Mouse (Mus musculus) hindbrain, postnatal 0 days (tissue): Measurements from ENCODE around the gene Apobec1. TPM values are rescaled to one million over a fixed set of nuclear protein-coding genes. Genes with fewer than 3 reads are reported as not detected.
"Not testable (repeated sequence)": the region's sequence is repeated elsewhere in the genome, so short reads cannot be mapped to it uniquely, and the experiment has no call there.

Source experiments
- ATAC-seq: fragments of 200-750 bp; cut with Nextera tagmentation; 2 replicates; pipeline ENCODE4 v1.8.0; 2017; ENCODE audit warnings: mild to moderate bottlenecking, moderate TSS enrichment, moderate library complexity
- DNase-seq: peaks from one replicate; pipeline ENCODE4 v3.0.0-alpha.2; 2015; ENCODE audit warnings: low spot score
- H3K27ac ChIP-seq: fragments of 300-500 bp; sonication (generic); 2 replicates; pipeline ENCODE4 v1.5.1; 2014; ENCODE audit warnings: mild to moderate bottlenecking
- H3K27me3 ChIP-seq: fragments of 300-500 bp; sonication (generic); 2 replicates; pipeline ENCODE4 v1.6.1; 2014; ENCODE audit warnings: low read length, mixed read lengths; ENCODE audit not compliant: insufficient read depth
- H3K36me3 ChIP-seq: fragments of 300-500 bp; sonication (generic); 2 replicates; pipeline ENCODE4 v1.6.1; 2014; ENCODE audit warnings: low read length, mixed read lengths; ENCODE audit not compliant: insufficient read depth
- H3K4me1 ChIP-seq: fragments of 300-500 bp; sonication (generic); 2 replicates; pipeline ENCODE4 v1.6.1; 2014; ENCODE audit warnings: antibody characterized with exemption, low read length, mixed read lengths; ENCODE audit not compliant: insufficient read depth
- H3K4me2 ChIP-seq: fragments of 300-500 bp; sonication (generic); 2 replicates; pipeline ENCODE4 v1.6.1; 2014; ENCODE audit warnings: low read depth, mild to moderate bottlenecking, low read length, moderate library complexity, mixed read lengths
- H3K4me3 ChIP-seq: fragments of 300-500 bp; sonication (generic); 2 replicates; pipeline ENCODE4 v1.5.1; 2014; ENCODE audit warnings: low read length
- H3K9ac ChIP-seq: fragments of 300-500 bp; sonication (generic); replicated peaks from 2 replicates; pipeline ENCODE4 v1.6.1; 2014; ENCODE audit warnings: mild to moderate bottlenecking, low read length, moderate library complexity, mixed read lengths
- H3K9me3 ChIP-seq: fragments of 300-500 bp; sonication (generic); 2 replicates; pipeline ENCODE4 v1.6.1; 2016; ENCODE audit warnings: low read length, mixed read lengths
- CTCF ChIP-seq: IDR thresholded peaks from 2 replicates; pipeline ENCODE4 v1.5.1; 2016; ENCODE audit warnings: antibody characterized with exemption, control low read depth, low read depth
- WGBS: fragments of 180-500 bp; shearing (Covaris S2); extraction: QIAGEN DNeasy Blood & Tissue Kit; methylation state at CpG from one replicate; pipeline ENCODE4 v1.1.7; 2014; 5-methylcytosine and 5-hydroxymethylcytosine counted together
- polyA plus RNA-seq: library from polyadenylated mRNA; unstranded; fragments of >200 nt; fragmentation: Nextera tagmentation; extraction: Ambion mirVana; gene quantifications from 2 replicates; pipeline ENCODE4 v1.2.1, GENCODE M21; 2015
- total RNA-seq: library from RNA; depleted of rRNA; stranded (reverse); fragments of >200 nt; gene quantifications from 2 replicates; pipeline ENCODE4 v1.2.3, GENCODE M21; 2014

The Apobec1 gene
- total and polyA plus RNA-seq, 2 experiments from 2014 or later = 1.6 to 2.9 TPM

DNA sequence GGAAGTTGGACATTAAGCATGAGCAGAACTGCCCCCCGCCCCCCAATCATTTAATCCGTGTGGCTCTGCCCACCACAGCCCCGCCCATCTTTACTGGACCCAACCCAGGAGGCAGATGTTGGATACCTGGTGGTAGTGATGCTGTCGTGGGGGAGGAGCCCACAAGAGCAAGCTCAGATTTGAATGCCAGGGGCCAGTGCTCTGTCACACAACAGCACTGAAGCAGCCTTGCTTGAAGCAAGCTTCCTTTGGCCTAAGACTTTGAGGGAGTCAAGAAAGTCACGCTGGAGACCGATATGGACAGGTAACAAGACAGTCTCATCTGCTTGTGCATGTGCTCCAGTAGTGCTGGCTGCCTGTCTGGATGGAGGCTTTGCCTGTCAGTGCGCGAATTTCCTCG lies 48.6 kb downstream of the Apobec1 start, which contains the start of gene Aicda:
Gene Aicda (plus strand): TSS at position 196 of the 400 bp plus-strand sequence.
- Histone ChIP-seq H3K4me1 (no peaks in the 10 kb centered on the region), H3K27me3 (no peaks in the 10 kb centered on the region), H3K9ac (no peak within 1 kb of the TSS), H3K9me3 (no peaks in the 10 kb centered on the region), H3K36me3 (no peaks in the 10 kb centered on the region), H3K4me3 (no peak within 1 kb of the TSS), H3K4me2 (no peak within 1 kb of the TSS), H3K27ac (no peak within 1 kb of the TSS)
- DNase-seq (no peak), ATAC-seq (no peak)
- WGBS = 64% methylated on average over 9 of the region's 9 CpGs
- TF ChIP-seq CTCF = no peak

DNA sequence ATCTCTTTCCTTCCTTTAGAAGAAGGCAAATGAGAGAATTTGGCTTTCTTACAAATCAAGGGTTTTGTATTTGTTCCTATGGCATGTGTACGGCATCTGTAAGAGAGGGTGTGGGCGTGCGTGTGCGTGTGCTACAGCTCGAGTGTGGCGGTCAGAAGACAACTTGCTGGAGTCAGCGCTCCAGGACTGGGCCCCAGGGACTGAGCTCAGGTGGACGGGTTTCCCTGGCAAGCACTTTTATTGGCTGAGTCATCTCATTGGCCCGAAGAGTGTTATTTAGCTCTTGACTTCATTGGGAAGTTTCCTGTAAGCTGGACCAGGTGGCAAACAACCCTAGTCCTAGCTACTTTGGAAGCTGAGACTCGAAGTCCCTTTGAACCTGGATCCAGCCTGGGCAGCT lies 56.3 kb downstream of the Apobec1 start:
- Histone ChIP-seq H3K9me3 (no peaks in the 10 kb centered on the region), H3K36me3 (no peaks in the 10 kb centered on the region), H3K4me3 (no peak overlapping the region), H3K4me1 (no peaks in the 10 kb centered on the region), H3K4me2 (no peak overlapping the region), H3K27me3 (no peaks in the 10 kb centered on the region), H3K9ac (no peak overlapping the region), H3K27ac (no peak overlapping the region)
- DNase-seq (no peak), ATAC-seq (no peak)
- TF ChIP-seq CTCF = no peak
- 82% methylated on average over 10 of the region's 10 CpGs for WGBS

DNA sequence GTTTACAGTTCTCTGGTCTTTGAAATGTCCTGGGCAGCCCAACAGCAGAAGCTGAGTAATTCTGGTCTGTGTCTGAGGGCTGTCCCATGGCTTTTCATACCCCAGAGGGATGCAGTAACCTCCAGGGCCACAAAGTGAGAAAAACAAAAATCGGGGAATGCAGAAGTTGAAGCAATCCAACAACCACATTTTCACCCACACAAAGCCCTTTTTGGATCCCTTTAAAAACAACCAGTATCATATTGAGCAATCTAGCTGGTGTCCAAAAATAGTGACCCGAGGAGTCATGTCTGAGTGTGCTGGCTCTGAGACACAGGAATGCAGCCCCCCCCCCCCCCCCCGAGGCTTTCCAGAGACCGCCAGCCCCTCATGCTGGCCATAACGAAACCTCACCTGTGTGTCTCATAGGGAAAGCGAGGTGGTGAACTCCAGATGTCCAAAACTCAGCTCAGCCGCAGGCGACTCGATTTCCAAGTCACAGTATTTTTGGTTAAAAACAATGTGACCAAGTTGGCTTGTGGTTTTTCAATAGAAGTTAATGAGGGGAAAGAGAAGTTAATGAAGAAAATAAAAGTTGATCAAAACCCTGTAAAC lies 56.9 kb downstream of the Apobec1 start:
- H3K4me3 ChIP-seq = no peak overlapping the region
- no peak for ATAC-seq
- no peaks in the 10 kb centered on the region for H3K27me3 ChIP-seq
- H3K27ac ChIP-seq = no peak overlapping the region
- no peaks in the 10 kb centered on the region for H3K4me1 ChIP-seq
- 82% methylated on average over 9 of the region's 9 CpGs for WGBS
- H3K9me3 ChIP-seq = no peaks in the 10 kb centered on the region
- no peaks in the 10 kb centered on the region for H3K36me3 ChIP-seq
- no peak overlapping the region for H3K9ac ChIP-seq
- no peak for TF ChIP-seq CTCF
- H3K4me2 ChIP-seq = no peak overlapping the region
- DNase-seq = no peak

DNA sequence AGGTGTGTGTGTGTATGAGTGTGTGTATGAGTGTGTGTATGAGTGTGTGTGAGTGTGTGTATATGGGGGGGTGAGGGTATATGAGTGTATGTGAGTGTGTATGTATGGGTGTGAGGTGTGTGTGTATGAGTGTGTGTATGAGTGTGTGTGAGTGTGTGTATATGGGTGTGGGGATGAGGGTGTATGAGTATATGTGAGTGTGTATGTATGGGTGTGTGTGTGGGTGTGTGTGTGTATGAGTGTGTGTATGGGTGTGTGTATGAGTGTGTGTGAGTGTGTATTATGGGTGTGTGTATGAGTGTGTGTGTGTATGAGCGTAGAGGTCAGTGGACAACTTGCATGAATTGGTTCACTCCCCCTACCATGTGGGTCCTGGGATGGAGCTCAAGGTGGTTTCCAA lies 57.6 kb downstream of the Apobec1 start:
- Histone ChIP-seq H3K27ac (no peak overlapping the region), H3K4me2 (no peak overlapping the region), H3K36me3 (no peaks in the 10 kb centered on the region), H3K4me1 (no peaks in the 10 kb centered on the region), H3K27me3 (no peaks in the 10 kb centered on the region), H3K4me3 (no peak overlapping the region), H3K9ac (no peak overlapping the region), H3K9me3 (no peaks in the 10 kb centered on the region)
- no peak; the same call in 1 of the 2 replicates for ATAC-seq
- no peak for DNase-seq
- TF ChIP-seq CTCF = no peak
- 89% methylated on average over 1 of the region's 1 CpGs for WGBS

DNA sequence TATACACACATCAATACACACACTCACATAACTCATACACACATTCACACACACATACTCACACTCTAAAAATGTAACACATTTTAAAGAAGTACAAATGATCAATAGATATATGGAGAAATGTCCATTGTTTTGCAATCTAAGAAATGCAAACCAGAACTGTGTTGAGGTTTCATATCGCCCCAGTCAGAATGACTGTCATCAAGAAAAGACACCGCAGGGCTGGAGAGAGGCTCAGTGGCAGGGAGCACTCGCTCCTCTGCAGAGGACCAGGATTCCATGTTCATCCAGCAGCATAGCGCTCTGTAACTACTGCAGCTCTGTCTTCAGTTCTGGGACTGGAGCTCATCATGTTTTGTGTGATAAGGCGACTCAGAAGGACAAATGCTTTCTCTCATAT lies 58.7 kb downstream of the Apobec1 start:
- TF ChIP-seq CTCF = no peak
- no peak overlapping the region for H3K4me3 ChIP-seq
- H3K27ac ChIP-seq = no peak overlapping the region
- no peaks in the 10 kb centered on the region for H3K4me1 ChIP-seq
- ATAC-seq (no peak), DNase-seq (no peak)
- H3K36me3 ChIP-seq = no peaks in the 10 kb centered on the region
- H3K9ac ChIP-seq = no peak overlapping the region
- no peaks in the 10 kb centered on the region for H3K9me3 ChIP-seq
- no peak overlapping the region for H3K4me2 ChIP-seq
- 86% methylated on average over 5 of the region's 5 CpGs for WGBS
- no peaks in the 10 kb centered on the region for H3K27me3 ChIP-seq

DNA sequence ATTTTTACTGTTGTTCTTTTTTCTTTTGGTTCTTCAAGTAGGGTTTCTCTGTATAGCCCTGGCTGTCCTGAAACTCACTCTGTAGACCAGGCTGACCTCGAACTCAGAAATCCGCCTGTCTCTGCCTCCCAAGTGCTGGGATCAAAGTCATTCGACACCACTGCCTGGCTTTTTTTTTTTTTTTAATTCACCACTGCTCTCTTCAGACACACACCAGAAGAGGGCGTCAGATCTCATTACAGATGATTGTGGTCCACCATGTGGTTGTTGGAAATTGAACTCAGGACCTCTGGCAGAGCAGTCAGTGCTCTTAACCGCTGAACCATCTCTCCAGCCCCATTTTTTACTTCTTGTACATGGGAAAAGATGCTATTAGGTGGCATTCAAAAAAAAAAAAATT lies 59.8 kb downstream of the Apobec1 start:
- not testable (repeated sequence) for H3K27me3 ChIP-seq, DNase-seq, H3K9ac ChIP-seq, H3K4me3 ChIP-seq, H3K36me3 ChIP-seq, H3K27ac ChIP-seq, H3K9me3 ChIP-seq, H3K4me2 ChIP-seq, H3K4me1 ChIP-seq, ATAC-seq
- WGBS = 82% methylated on average over 5 of the region's 5 CpGs

DNA sequence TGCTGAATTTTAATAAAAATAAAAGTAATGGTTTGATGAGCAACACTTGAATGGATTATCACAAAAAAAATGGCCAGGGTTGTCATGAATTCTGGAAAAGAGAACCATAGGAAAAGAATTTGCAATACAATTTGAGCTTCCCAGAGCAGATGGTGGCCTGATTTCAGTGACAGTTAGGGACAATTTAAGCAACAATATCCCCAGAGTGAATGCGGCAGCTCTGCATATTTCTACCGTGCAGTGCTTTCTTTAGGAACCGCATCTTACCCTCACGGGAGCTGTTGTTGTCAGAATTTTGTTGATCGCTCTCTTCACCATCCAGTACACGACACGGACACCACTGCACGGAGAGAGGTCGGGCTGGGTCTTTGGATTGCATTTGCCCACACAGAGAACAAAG lies 62.7 kb downstream of the Apobec1 start:
- no peak for TF ChIP-seq CTCF
- 63% methylated on average over 9 of the region's 9 CpGs for WGBS
- ATAC-seq (no peak), DNase-seq (no peak)
- Histone ChIP-seq H3K27ac (no peak overlapping the region), H3K9ac (no peak overlapping the region), H3K9me3 (no peaks in the 10 kb centered on the region), H3K36me3 (no peaks in the 10 kb centered on the region), H3K4me2 (no peak overlapping the region), H3K4me3 (no peak overlapping the region), H3K27me3 (no peaks in the 10 kb centered on the region), H3K4me1 (no peaks in the 10 kb centered on the region)
